Mouse (Mus musculus) erythroblast, adult 5-6 weeks (primary cell): ENCODE data around the gene Wiz. TPM values are rescaled to one million over a fixed set of nuclear protein-coding genes. Genes with fewer than 3 reads are reported as not detected.
A peak's percentile ranks its signal among the peaks of the same experiment; 100 is the strongest.

Experiments used
- ATAC-seq: replicated peaks from 2 replicates; pipeline ENCODE4 v1.8.0; 2016; ENCODE audit warnings: moderate number of reproducible peaks, mild to moderate bottlenecking, moderate TSS enrichment, inconsistent platforms; ENCODE audit not compliant: poor library complexity, low FRiP score, severe bottlenecking
- total RNA-seq, 2 experiments: library from RNA; stranded (forward) in 1 of 2; stranded (reverse) in 1 of 2; fragments of 150-400 nt in 1 of 2; fragments of 200-764, 138-1000 nt in 1 of 2; gene quantifications; 2 replicates each; pipeline versions ENCODE4 v1.2.3 to v1.2.4; 2015 to 2017; ENCODE audit warnings: low replicate concordance in 2 of 2

The Wiz gene
- total RNA-seq (2015; ENCODE audit: low replicate concordance) (9.2 and 11.9 TPM in 2 replicates), total RNA-seq (2017; ENCODE audit: low replicate concordance) (0.77 and 3.5 TPM in 2 replicates)

DNA sequence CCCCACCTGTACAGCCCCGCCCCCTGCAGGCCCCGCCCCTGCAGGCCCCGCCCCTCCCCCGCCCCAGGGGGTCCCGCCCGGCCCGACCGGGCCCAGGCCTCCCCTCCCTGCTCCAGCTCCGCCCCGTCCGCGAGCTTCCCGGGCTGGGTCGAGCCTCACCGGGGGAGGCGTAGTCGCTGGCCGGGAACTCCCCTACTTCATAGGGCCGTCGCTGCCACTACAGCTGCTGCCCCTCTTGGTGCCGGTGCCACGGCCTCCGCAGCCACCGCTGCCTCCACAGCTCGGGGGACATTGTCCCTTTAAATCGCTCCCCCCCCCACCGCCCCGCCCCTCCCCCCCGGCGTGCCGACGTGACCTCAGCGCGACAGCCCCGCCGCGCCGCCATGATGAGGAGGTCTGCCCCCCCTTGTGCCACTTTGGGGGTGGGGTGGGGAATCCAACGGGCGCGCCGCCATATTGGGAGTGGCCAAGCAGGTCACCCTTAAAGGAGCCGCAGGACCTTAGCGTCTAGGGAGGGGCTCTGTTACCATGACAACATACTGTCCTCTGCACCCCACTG lies at the start of gene Wiz:
Gene Wiz (minus strand): TSS at position 339 of the 559 bp plus-strand sequence.
- peak; percentile 63 for ATAC-seq

DNA sequence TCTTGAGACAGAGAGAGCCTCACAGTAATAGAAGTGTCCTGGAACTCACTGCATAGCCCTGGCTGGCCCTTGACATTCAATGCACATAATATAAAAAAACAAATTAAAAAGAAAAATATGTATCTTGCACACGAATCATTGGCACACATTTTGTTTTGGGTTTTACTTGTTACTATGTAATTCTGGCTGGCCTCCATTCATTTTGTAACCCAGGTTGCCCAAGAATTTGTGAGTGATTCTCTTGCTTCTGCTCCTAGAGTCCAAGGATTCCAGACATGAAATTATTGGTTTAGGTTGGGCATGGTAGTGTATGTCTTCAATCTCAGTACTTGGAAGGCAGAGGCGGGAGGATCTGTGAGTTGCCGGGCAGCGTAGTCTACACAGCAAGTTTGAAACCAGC lies 47.9 kb upstream of the Wiz start:
- ATAC-seq: no peak

DNA sequence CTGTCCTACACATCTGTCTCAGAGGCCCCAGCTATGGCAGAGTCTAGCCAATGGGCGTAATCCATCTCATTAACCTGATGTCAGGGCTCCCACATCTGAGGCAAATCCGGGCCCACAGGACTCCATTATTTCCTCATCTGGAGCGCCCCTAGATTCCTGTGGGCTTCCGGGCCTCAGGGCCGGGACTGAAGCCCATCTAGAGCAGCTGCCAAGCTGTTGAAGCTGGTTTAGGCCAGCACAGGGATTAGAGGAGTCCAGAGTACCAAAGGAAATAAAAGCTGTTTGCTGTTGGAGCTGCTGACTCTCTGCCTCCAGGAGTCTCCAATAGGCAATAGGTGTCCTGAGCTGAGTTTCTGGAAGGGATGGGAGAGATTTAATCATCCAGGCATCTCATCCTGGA lies 45.9 kb upstream of the Wiz start:
- ATAC-seq: no peak

DNA sequence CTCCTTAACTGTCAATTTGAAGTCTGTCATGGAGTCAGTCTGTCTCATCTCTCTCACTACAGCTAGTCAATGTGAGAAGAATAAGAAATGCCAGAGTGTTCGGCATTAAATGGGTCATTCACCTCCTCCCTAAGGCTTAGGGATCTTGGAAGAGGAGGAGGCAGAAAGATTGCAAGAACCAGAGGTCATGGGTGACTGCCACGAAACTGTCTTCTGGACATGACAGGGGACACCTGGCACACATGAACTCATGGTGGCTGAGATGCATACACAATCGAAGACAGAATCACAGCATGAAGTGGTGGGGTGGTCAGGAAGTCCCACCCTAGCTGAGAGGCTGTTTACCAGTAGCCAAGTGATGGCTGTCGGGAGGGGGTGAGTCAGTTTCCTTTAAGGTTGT lies 45.1 kb upstream of the Wiz start:
- no peak for ATAC-seq

DNA sequence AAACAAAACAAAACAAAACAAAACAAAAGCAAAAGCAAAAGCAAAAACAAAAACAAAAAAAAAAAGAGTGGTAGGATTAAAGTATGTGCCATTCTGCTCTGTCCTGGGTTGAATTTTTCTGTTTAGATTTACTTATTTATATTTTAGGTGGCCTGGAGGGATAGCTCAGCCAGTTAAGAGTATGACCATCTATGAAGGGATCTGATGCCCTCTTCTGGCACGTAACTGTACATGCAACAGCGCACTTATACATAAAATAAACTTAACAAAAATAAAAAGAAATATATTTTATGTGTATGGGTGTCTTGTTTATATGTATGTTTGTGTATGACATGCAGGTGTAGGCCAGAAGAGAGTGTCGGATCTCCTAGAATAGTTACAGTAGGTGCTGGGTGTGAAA lies 42.7 kb upstream of the Wiz start:
- ATAC-seq: no peak

DNA sequence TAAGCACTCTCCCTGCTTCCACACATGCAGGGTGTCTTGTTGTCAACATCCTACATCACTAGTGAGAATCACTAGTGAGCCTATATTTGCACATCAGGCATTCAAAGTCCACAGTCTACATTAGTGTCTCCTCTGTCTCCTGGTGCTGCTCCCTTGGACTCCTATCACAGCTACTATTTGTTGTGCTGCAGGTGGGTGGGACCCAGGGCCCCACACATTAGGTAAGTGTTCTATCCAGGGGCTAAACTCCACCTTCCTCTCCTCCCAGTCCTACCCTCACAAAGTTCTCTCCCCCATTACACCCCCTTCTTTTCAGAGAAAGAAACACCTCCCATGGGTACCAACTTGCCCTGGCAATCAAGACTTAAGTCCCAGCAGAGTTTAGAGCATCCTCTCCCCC lies 37.4 kb upstream of the Wiz start:
- no peak for ATAC-seq

DNA sequence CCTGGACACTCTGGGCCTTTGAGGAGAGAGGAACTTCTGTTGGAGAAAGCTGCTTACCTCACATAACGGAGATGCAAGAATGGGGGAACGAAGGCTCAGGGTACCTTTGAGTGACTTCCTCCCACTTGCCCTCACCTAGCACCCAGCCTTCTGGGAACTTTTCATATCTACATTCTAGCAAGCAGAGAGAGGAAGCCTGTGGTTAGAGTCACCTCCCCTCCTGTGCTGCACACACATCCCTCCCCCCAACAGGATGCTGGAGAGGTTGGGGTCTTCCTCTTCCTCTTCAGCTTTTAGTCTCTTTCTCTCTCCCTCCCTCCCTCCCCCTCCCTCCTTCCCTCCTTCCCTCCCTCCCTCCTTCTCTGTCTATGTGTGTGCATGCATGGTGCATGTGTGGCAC lies 34.8 kb upstream of the Wiz start, which contains the start of gene Pglyrp2:
Gene Pglyrp2 (minus strand): TSS at position 134 of the 400 bp plus-strand sequence.
- no peak for ATAC-seq

DNA sequence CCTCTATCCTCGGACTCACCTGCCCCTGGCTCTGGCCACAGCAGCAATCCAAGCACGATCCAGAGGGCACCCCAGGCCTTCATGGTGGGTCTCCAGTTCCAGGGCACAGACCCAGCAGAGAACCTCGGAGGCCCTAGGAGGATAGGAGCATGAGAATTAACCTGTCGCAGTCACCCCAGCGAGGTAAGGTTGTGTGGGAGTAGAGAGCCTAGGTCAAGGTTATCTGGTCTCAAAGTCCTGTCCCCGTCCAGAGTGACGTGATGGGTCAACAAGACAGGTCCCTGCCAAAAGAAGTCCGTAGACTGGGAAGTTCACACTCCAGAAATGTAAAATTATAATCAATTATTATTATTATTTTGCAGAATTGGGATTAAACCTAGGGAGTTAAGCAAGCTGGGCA lies 31.5 kb upstream of the Wiz start:
- ATAC-seq: no peak

DNA sequence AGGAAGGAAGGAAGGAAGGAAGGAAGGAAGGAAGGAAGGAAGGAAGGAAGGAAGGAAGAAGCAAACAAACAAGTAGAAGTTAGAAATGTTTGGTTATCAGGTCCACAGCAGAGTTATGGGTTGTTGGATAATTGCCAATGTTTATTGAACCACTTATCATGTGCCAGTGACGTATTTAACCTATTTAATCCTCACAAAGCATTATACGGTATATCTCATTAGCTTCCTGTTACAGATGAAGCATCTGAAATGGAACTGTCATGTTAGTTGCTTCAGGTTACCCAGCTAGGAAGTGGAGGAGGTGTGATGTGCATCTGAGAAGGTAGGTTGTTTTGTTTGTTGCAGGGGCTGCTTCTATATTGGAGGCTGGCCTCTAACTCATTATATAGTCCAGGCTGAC lies 30.8 kb upstream of the Wiz start:
- no peak for ATAC-seq

DNA sequence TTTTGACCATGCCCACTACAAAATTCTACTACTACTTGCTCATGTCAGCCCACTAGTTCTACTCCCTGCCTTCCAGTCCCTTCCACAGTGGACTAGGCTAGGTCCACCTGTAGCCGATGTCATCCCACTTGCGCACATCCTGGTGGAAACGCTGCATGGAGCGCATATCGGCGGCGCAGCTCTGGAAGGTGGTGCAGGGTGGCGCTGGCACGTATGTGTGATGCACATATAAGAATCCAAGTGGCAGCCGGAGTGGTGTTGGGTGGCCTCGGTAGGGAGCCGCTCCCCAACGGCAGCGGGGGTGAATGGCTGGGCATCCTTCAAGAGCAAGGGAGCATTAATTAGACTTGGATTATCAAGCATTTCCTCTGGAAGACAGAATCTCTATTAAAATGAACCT lies 27.5 kb upstream of the Wiz start:
- no peak for ATAC-seq

DNA sequence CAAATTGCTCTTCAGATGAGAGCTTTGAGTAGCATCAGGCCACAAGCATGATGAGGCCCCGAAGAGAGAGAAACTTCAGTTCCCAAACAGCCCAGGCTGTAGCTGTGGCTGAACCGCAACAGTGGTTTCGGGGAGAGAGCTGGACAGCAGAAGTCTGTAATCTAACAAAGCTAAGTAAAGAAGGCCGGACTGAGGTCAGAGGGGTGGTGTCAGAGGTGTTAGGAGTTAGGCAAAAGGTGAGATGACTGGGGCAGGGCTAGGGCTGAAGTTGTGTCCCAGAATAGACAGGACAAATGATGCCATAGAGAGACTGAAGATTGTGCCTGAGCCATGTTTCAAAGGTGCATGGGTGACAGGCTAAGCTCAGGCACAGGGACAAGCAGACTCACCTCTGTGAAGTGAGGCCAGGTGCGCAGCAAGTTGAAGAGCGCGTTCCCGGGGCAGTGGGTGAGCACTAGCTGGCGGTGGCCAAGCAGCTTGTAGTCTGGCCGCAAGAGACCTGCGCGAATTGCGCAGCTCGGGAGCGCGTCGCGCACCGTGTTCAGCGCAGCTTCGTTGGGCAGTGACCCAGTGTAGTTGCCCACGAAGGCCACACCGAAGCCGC lies 26.3 kb upstream of the Wiz start:
- ATAC-seq: no peak

DNA sequence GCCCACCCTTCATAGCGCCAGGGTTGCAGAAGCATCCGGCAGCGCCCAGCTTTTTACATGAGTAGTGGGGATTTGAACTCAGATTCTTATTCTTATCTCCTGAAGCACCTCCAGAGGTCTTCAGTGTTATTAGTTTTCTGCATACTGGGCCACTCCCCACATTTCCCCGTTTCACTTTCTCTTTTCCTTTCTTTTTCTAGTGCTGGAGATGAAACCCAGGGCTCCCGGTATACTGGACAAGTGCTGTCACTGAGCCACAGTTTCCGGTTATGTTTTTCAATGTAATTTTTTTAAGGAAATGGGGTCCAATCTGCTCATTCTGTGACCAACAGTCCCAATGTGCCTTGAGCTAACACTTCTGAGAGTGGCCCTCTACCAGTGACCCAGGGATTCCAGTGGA lies 22.7 kb upstream of the Wiz start:
- ATAC-seq: no peak

DNA sequence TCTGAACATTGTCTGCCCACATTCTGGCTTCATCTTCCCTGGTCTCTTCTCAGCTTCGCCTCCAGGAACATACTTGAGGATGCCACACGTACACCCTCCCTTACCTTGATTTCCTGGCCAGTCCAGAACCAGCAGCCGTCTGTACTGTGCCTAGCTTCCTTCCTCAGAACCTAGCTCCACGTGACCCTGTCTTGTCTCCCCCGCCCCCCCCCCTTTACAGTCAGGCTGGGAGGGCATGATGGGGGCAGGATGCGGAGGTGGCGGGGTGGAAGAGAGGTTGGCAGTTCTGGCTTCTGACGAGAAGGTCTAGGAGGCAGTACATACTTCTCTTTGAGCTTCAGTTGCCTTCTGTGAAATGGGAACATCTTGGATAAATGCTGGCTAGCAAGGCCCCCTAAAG lies 14.2 kb upstream of the Wiz start, which contains the start of gene Rasal3:
Gene Rasal3 (minus strand): TSS at position 167 of the 400 bp plus-strand sequence.
- peak; percentile 46; the same call in 1 of the 2 replicates for ATAC-seq

DNA sequence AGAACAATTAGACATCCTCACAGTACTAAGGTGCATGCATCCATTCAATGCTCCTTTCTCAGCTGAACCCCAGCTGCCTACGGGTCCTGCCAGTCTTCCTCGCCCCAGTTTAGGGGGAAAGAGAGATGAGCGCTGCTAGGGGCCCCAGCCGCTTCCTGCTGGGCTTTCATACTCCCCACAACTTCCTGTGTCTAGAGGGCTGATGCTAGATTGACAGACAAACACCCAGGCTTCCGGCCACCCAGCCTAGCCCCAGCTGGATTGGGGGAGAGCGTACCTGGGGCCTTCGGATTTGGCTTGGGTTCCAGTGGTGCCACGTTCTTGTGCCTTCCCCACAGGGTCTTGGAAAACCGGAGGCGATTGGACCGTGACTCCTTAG lies 13.5 kb upstream of the Wiz start:
- peak; percentile 74 for ATAC-seq

DNA sequence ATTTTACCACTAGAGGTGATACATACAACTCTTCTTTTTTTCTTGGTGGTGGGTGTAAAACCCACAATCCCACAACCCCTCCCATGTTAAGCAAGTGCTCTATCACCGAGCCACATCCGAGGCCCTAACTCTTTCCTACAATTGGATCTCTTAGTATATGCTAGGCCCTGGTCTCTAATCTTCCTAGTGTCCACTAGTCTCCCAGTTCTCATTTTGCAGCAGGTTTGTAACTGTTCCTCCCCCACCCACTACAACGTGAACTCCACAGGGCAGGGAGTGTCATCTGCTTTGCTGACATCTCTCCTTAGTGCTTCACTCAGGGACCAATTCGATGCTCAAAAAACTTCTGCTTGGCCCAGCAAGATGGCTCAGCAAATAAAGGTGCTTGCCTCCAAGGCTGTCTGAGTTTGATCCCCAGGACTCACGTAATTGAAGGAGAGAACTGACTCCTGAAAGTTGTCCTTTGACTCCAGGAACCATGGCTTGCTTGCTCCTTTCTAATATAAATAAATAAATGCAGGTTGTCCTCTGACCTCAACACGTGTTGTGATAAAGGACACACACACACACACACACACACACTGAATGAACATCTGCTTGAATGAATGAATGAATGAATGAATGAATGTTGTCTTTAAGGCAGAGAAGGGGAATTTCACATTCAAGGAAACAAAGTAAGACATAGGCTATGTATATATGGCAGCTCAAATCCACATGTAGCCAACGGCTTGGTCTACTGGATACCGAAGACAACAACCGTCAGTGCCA lies 13.0 kb upstream of the Wiz start:
- 0 out of 2 replicates have a peak, but pooled peaks have one; percentile 15 for ATAC-seq

DNA sequence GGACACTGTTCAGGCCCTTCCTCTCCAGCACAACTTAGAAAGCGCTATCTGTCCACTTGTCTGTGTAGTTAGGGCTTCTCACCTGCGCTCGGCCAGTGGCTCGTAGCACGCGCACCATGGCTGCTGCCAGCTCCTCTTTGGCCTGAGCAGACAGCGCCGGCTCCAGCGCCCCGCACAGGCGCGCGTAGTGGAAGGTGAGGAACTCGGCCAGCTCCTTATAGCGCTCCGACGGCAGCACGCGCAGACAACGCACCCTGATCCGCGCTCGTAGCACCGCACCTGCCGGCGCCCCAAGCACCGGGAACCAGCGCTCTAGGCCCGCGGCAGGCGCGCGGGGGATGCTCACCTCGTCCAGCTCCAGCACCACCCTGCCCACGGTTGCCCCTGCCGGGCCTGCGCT lies 7.0 kb upstream of the Wiz start:
- no peak for ATAC-seq

DNA sequence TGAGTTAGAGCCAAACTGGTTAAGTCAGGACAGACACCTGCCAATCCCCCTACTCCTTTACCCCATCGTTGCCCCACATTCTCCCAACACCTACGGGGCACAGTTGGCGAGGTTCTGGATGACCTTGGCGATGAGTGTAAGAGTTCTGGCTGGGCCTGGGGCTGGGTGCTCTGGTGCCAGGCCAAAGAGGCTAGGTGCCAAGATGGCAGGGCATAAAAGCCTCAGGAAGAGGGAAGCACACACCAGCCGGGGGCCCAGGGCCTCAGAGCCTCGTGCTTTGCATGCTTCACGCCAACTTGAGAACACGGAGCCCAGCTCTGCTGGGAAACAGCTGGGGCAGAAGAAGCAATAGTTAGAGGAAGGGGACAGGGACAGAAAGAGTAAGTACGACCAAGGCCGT lies 4.7 kb upstream of the Wiz start:
- no peak for ATAC-seq

DNA sequence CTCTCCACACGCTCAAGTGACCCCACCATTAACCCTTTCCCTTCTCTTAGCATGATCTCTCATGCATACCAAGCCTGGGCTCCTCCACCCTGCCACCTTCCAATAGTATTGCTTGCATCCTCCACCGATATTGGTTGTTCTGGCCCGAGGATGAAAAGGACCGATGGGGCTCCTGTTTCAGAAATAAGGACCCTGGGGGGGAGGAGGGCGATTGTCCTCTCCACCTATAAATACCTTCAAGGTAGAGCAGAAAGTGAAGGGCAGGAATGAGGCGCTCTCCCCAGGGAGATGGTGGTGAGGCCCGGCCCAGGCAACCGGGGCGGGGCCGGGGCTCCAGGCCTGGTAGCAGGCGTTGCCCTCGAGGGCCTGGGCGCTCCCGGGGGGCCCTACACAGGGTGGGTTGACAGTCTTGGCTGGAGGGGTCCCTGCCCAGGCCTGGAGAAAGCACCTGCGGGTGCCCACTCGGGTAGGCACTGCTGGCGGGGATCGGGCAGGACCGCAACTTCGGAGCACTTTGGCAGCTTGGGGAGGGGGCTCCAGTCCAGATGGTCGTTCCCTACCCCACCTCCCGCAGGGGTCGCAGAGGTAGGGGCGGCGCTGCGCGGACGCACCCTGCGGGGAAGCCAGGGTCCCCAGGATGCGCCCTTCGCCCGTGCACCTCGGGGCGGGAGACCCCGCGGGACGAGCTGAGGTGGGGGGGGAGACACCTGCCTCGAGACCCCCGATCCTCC lies 704 bp downstream of the Wiz start:
- no peak for ATAC-seq

DNA sequence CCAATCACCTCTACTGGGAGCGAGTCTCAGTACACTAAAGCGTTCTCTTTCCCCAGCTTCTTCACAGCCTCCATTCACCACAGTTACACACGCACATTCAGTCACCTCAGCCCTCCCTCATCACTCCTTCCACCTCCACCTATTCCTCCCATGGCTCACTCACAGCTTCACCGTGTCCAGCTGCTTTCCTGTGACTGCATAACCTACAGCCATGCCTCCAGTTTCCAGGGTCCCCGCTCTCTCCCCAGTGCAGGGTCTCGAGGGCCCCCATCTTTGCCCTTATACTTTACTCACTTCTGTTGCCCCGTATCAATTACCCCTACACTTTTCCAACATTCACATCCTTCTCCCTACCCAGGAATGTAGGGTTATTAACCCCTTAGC lies 1.3 kb downstream of the Wiz start:
- no peak for ATAC-seq

DNA sequence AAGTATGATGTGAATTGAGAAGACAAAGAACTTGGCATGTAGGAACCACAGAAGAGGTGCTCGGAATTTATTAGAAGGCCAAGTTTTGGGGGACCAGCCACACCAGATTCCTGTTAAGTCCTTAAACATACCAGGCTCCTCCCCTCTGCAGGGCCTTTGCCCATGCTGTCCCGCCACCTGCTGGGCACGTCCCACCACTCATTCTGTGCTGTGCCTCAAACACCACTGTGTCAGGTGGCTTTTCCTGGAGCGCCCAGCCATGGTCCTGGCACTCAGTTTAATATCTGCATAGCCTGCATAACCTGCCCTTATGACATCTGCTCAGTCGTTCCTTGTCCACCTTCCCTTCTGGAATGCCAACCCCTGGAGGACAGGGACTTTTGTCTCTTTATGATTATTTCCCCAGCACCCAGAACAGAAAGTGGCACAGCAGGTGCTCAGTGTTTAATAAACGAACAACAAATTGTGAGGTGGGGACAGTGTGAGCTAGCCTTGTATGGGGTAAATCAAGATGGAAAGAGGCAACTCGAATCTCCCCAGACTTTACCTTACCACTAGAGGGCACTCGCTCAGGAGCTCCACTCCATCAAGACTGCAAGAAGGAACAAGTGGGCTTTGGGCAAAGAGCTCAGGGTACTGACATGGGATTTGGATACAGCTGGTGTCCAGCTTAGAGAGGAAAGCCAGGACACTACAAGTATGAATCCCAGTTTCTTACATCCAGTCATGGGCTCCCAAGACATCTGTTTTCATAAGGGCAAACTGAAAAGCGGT lies 2.4 kb downstream of the Wiz start:
- peak; percentile 55 for ATAC-seq
